Mouse (Mus musculus): ENCODE data around the gene Gm8024. TPM values are rescaled to one million over a fixed set of nuclear protein-coding genes. Genes with fewer than 3 reads are reported as not detected.
"Not testable (repeated sequence)": the region's sequence is repeated elsewhere in the genome, so short reads cannot be mapped to it uniquely, and the experiment has no call there.

Gm8024 gene
- polyA plus RNA-seq (2012; ENCODE audit: insufficient read depth, low replicate concordance), result not detected in 2 replicates

DNA sequence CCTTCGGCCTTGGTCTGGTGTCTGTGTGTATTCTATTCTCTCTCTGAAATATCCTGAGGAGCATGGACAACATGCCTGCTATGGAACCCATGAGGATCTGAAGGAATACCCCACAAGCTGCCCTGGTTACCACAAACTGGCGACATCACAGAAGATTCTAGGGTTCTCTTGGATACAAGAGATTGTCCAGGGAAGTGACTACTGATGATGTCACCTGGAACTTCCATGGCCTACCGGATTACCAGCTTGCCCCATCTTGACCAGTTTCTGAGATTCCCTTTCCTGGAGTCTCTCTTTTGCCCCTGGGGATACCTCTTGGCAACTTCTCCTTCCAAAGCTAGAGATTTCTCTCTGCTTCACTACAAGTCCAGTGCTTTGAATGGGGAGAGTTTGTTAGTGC, at the start of gene Gm8024:
Gm8024 (minus strand) TSS at position 101 of the 400 bp plus-strand sequence.
- H3K4me3 ChIP-seq (replicated peaks); H3K4me1 ChIP-seq; H3K27me3 ChIP-seq (replicated peaks); H3K36me3 ChIP-seq (replicated peaks; ENCODE audit: low read length); H3K9me3 ChIP-seq: not testable (repeated sequence)

DNA sequence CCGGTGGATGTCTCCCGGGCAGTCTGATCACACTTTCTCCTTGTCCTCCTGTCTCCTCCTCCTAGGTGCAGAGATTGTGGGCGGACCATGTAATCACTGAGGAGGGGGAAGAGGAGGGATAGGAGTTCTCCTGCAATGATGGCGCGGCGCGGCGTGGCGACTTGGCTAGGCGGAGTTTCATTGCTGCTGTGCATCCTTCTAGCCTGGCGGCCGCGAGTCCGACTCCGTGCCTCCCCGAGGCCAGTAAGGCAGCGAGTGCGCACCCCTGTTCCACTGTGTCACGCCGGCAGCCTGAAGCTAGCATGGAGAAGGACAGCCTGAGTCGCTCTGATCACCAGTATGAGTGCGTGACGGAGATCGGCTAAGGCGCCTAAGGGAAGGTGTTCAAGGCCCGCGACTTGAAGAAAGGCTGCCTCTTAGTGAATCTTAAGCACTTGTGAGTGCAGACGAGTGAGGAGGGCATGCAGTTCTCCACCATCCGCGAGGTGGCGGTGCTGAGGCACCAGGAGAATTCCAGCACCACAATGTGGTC, 19.2 kb upstream of the Gm8024 start:
- H3K4me1 ChIP-seq; H3K9me3 ChIP-seq; H3K4me3 ChIP-seq (replicated peaks); H3K27me3 ChIP-seq (replicated peaks); H3K36me3 ChIP-seq (replicated peaks; ENCODE audit: low read length): not testable (repeated sequence)

DNA sequence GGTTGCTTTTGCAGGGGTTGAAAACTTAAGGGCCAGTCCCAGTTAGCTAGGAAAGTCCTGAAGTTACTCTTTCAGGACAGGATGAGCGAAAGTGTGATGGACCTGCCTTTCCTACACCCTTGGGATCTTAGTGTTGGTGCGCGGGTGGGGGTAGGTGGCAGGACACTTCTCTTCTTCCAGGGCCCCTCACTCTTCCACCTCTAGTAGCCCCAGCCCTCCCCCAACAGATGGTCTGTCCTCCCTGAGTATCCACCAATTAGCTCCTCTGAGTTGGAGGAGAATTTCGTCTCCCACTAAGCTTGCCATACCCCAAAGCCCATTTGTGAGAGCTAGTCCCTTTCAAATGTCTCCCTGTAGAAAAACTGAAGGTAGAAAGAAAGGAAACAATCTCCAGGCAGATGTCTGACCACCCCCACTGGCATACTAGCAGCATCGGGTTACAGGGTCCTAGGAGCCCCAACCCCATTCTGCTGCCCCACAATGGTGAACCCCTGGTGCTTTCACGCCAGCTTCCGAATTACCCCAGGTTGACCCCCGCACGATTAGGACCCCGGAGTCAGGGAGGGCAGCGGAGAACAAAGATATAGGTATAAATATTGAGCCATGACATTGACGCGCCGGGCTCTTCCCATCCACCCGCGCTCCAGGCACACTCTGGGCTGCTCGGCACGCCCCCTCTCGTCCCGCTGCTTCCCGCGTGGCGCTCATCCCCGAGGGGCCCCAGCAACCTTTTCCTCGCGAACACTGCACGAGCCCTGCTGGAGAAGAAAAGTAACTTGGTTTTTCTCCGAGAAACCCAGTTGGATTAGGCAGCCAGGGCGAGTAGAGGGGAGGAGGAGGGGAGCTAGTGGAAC, 18.5 kb upstream of the Gm8024 start:
- not testable (repeated sequence) for H3K36me3 ChIP-seq (replicated peaks; ENCODE audit: low read length); H3K9me3 ChIP-seq; H3K27me3 ChIP-seq (replicated peaks); H3K4me1 ChIP-seq; H3K4me3 ChIP-seq (replicated peaks)

DNA sequence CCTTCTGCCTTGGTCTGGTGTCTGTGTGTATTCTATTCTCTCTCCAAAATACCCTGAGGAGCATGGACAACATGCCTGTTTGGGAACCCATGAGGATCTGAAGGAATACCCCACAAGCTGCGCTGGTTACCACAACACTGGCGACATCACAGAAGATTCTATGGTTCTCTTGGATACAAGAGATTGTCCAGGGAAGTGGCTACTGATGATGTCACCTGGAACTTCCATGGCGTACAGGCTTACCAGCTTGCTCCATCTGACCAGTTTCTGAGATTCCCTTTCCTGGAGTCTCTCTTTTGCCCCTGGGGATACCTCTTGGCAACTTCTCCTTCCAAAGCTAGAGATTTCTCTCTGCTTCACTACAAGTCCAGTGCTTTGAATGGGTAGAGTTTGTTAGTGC, 21.8 kb downstream of the Gm8024 start, which contains the start of gene Gm8020:
Gm8020 (minus strand) TSS at position 101 of the 400 bp plus-strand sequence.
- H3K27me3 ChIP-seq (replicated peaks); H3K4me1 ChIP-seq; H3K4me3 ChIP-seq (replicated peaks); H3K9me3 ChIP-seq; H3K36me3 ChIP-seq (replicated peaks; ENCODE audit: low read length): not testable (repeated sequence)

Other genes with a start within 250 kb of the Gm8024 start
- gene Gm9611, start 226.9 kb downstream of the Gm8024 start, polyA plus RNA-seq (2012; ENCODE audit: insufficient read depth, low replicate concordance), result not detected in 2 replicates
- gene Gm7995, start 214.1 kb downstream of the Gm8024 start, polyA plus RNA-seq (2012; ENCODE audit: insufficient read depth, low replicate concordance), result not detected in 2 replicates
- gene Gm8005, start 84.6 kb downstream of the Gm8024 start, polyA plus RNA-seq (2012; ENCODE audit: insufficient read depth, low replicate concordance), result not detected in 2 replicates
- not detected in 2 replicates for gene Gm8011, start 60.4 kb downstream of the Gm8024 start, polyA plus RNA-seq (2012; ENCODE audit: insufficient read depth, low replicate concordance)
- not detected in 2 replicates for gene Gm8020, start 21.9 kb downstream of the Gm8024 start, polyA plus RNA-seq (2012; ENCODE audit: insufficient read depth, low replicate concordance)
- gene Gm17124, start 75.6 kb upstream of the Gm8024 start, polyA plus RNA-seq (2012; ENCODE audit: insufficient read depth, low replicate concordance), result not detected in 2 replicates
- gene Gm3633, start 117.6 kb upstream of the Gm8024 start, polyA plus RNA-seq (2012; ENCODE audit: insufficient read depth, low replicate concordance), result not detected in 2 replicates
- not detected in 2 replicates for gene Gm10378, start 131.7 kb upstream of the Gm8024 start, polyA plus RNA-seq (2012; ENCODE audit: insufficient read depth, low replicate concordance)
- not detected in 2 replicates for gene Gm3015, start 244.5 kb upstream of the Gm8024 start, polyA plus RNA-seq (2012; ENCODE audit: insufficient read depth, low replicate concordance)